Mouse (Mus musculus) central nervous system, embryonic 14 days (tissue): ENCODE data around the gene Gm26602. TPM values are rescaled to one million over a fixed set of nuclear protein-coding genes. Genes with fewer than 3 reads are reported as not detected.

Experiments used
- polyA plus RNA-seq: library from polyadenylated mRNA; depleted of rRNA; stranded (reverse); fragments of >200 nt; gene quantifications from 2 replicates; pipeline ENCODE4 v1.2.3, GENCODE M21; 2012; rRNA removed

The Gm26602 gene
- not detected in 2 replicates for polyA plus RNA-seq

GRCm38 (mm10) chr10:79910556-79910955 is at the start of gene Gm26602:
Gm26602 (plus strand) TSS chr10:79910856.

GRCm38 (mm10) chr10:79874290-79874862 is 36.3 kb upstream of the Gm26602 start, which contains the start of the genes Prtn3 and Plppr3:
Prtn3 (plus strand) TSS chr10:79874476.
Plppr3 (minus strand) TSS chr10:79874634.

GRCm38 (mm10) chr10:79886054-79886453 is 24.6 kb upstream of the Gm26602 start, which contains the start of gene Elane:
Elane (plus strand) TSS chr10:79886247.

GRCm38 (mm10) chr10:79890670-79891069 is 20.0 kb upstream of the Gm26602 start, which contains the start of gene Cfd:
Cfd (plus strand) TSS chr10:79890853.

GRCm38 (mm10) chr10:79908167-79909091 is 2.2 kb upstream of the Gm26602 start, which contains the start of gene Med16:
Med16 (minus strand) TSS chr10:79908923.

GRCm38 (mm10) chr10:79916808-79917531 is 6.3 kb downstream of the Gm26602 start, which contains the start of gene Kiss1r:
Kiss1r (plus strand) TSS chr10:79916971.

GRCm38 (mm10) chr10:79920958-79921535 is 10.4 kb downstream of the Gm26602 start, which contains the start of gene R3hdm4:
R3hdm4 (minus strand) TSS chr10:79921208.

GRCm38 (mm10) chr10:79926491-79927323 is 16.1 kb downstream of the Gm26602 start, which contains the start of gene Arid3a:
Arid3a (plus strand) TSS chr10:79927043.

GRCm38 (mm10) chr10:79959847-79960601 is 49.4 kb downstream of the Gm26602 start, which contains the start of gene Wdr18:
Wdr18 (plus strand) TSS chr10:79960152.

Other genes with a start within 250 kb of the Gm26602 start
- gene Madcam1, start 246.3 kb upstream of the Gm26602 start, polyA plus RNA-seq = 0.74 and 1.9 TPM in 2 replicates
- gene Tpgs1, start 241.5 kb upstream of the Gm26602 start, polyA plus RNA-seq = 71.9 and 73.4 TPM in 2 replicates
- 129 and 130 TPM in 2 replicates for gene Cdc34, start 228.7 kb upstream of the Gm26602 start, polyA plus RNA-seq
- gene Gzmm, start 221.8 kb upstream of the Gm26602 start, polyA plus RNA-seq = 1.2 and 1.8 TPM in 2 replicates
- 479 and 560 TPM in 2 replicates for gene Bsg, start 206.4 kb upstream of the Gm26602 start, polyA plus RNA-seq
- 7.4 and 8.4 TPM in 2 replicates for gene Hcn2, start 194.2 kb upstream of the Gm26602 start, polyA plus RNA-seq
- 63.8 and 70.7 TPM in 2 replicates for gene Polrmt, start 164.3 kb upstream of the Gm26602 start, polyA plus RNA-seq
- 0.55 and 0.59 TPM in 2 replicates for gene Fgf22, start 155.8 kb upstream of the Gm26602 start, polyA plus RNA-seq
- 151 and 157 TPM in 2 replicates for gene Rnf126, start 143.9 kb upstream of the Gm26602 start, polyA plus RNA-seq
- 1.9 and 3.5 TPM in 2 replicates for gene Fstl3, start 133.6 kb upstream of the Gm26602 start, polyA plus RNA-seq
- 0.10 and 0.13 TPM in 2 replicates for gene Prss57, start 119.9 kb upstream of the Gm26602 start, polyA plus RNA-seq
- gene Palm, start 117.3 kb upstream of the Gm26602 start, polyA plus RNA-seq = 138 and 149 TPM in 2 replicates
- 0.93 and 0.94 TPM in 2 replicates for gene Misp, start 89.9 kb upstream of the Gm26602 start, polyA plus RNA-seq
- 210 and 249 TPM in 2 replicates for gene Ptbp1, start 56.4 kb upstream of the Gm26602 start, polyA plus RNA-seq
- 14.8 and 17.6 TPM in 2 replicates for gene Prtn3, start 36.4 kb upstream of the Gm26602 start, polyA plus RNA-seq
- 764 and 843 TPM in 2 replicates for gene Plppr3, start 36.2 kb upstream of the Gm26602 start, polyA plus RNA-seq
- gene Elane, start 24.6 kb upstream of the Gm26602 start, polyA plus RNA-seq = 0.29 and 0.48 TPM in 2 replicates
- 0.32 and 0.45 TPM in 2 replicates for gene Cfd, start 20.0 kb upstream of the Gm26602 start, polyA plus RNA-seq
- gene Med16, start 1.9 kb upstream of the Gm26602 start, polyA plus RNA-seq = 72.2 and 72.6 TPM in 2 replicates
- 2.9 and 3.3 TPM in 2 replicates for gene Kiss1r, start 6.1 kb downstream of the Gm26602 start, polyA plus RNA-seq
- gene R3hdm4, start 10.4 kb downstream of the Gm26602 start, polyA plus RNA-seq = 151 and 165 TPM in 2 replicates
- gene Arid3a, start 16.2 kb downstream of the Gm26602 start, polyA plus RNA-seq = 5.7 and 5.8 TPM in 2 replicates
- 56.8 and 61.0 TPM in 2 replicates for gene Wdr18, start 49.3 kb downstream of the Gm26602 start, polyA plus RNA-seq
- gene Grin3b, start 59.9 kb downstream of the Gm26602 start, polyA plus RNA-seq = 0.28 and 0.36 TPM in 2 replicates
- 232 and 237 TPM in 2 replicates for gene Tmem259, start 73.5 kb downstream of the Gm26602 start, polyA plus RNA-seq
- 24.5 and 48.2 TPM in 2 replicates for gene Cnn2, start 77.7 kb downstream of the Gm26602 start, polyA plus RNA-seq
- 11.6 and 12.4 TPM in 2 replicates for gene Abca7, start 85.6 kb downstream of the Gm26602 start, polyA plus RNA-seq
- 4.7 and 6.9 TPM in 2 replicates for gene Arhgap45, start 105.8 kb downstream of the Gm26602 start, polyA plus RNA-seq
- gene Polr2e, start 128.9 kb downstream of the Gm26602 start, polyA plus RNA-seq = 262 and 267 TPM in 2 replicates
- gene Gpx4, start 136.3 kb downstream of the Gm26602 start, polyA plus RNA-seq = 405 and 406 TPM in 2 replicates
- gene Sbno2, start 194.7 kb downstream of the Gm26602 start, polyA plus RNA-seq = 28.9 and 30.5 TPM in 2 replicates
- 122 and 127 TPM in 2 replicates for gene Stk11, start 204.9 kb downstream of the Gm26602 start, polyA plus RNA-seq
- gene Atp5d, start 227.8 kb downstream of the Gm26602 start, polyA plus RNA-seq = 370 and 392 TPM in 2 replicates
- 141 and 148 TPM in 2 replicates for gene Cbarp, start 230.0 kb downstream of the Gm26602 start, polyA plus RNA-seq
- 166 and 189 TPM in 2 replicates for gene Midn, start 237.4 kb downstream of the Gm26602 start, polyA plus RNA-seq